Mouse (Mus musculus): ENCODE results near the gene Tcf7. TPM values are rescaled to one million over a fixed set of nuclear protein-coding genes. Genes with fewer than 3 reads are reported as not detected.

Tcf7 gene
- total and polyA plus RNA-seq, 3 experiments = 0.73 to 3.1 (median 0.96) TPM

DNA sequence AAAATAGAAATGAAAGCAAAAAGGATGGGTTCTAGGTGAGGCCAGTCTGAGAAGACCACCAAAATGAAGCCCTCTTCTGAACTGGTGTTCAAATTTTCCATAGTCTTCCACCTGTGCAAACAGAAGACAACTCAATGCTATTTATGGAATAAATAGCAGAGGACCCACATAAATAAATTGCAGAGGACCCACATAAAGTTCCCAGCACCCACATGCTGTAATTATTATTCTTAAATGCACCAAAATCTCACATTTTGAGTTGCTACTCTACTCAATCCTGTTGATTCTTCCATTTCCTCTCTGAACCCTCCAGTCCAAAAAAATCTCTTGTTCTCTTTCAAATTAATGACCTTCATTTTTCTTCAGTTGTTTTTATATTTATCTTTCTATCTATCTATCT, 68.9 kb downstream of the Tcf7 start, which contains the start of gene Olfr1371:
TSS of gene Olfr1371 (minus strand) at position 101 of the 400 bp plus-strand sequence.
- Histone ChIP-seq H3K4me1 (ENCODE audit: control insufficient read depth, insufficient read depth, low read length) (no peaks in the 10 kb centered on the region), H3K36me3 (ENCODE audit: control insufficient read depth, insufficient read depth, low read length) (no peaks in the 10 kb centered on the region), H3K27ac (no peak within 1 kb of the TSS), H3K27me3 (ENCODE audit: control insufficient read depth, insufficient read depth, low read length) (no peaks in the 10 kb centered on the region), H3K9ac (ENCODE audit: low read depth, low read length) (no peak within 1 kb of the TSS), H3K4me3 (no peak within 1 kb of the TSS), H3K79me2 (replicated peaks; ENCODE audit: control insufficient read depth, insufficient read depth, low read length) (no peaks in the 10 kb centered on the region)
- DNase-seq = no peak
- intact Hi-C loops (cut with DNase I) = no loop called here
- TF ChIP-seq POLR2A (IDR thresholded peaks at IDR 0.05; ENCODE audit: insufficient read depth, low read depth, low read length) = no peak
- no peak for TF ChIP-seq CTCF (IDR thresholded peaks at IDR 0.05)
- no peak for TF ChIP-seq EP300 (IDR thresholded peaks at IDR 0.05; ENCODE audit: insufficient read depth, low read depth, low read length)

Other genes with a start within 250 kb of the Tcf7 start
- 10 to 100 TPM; 52.7 to 58.0 TPM for gene Ppp2ca, start 184.3 kb downstream of the Tcf7 start, total RNA-seq (2021)
- gene Ppp2ca, start 184.3 kb downstream of the Tcf7 start, polyA plus RNA-seq (2012; rRNA removed) = 31.0 and 60.7 TPM in 2 replicates
- gene Olfr1373, start 137.5 kb downstream of the Tcf7 start, total RNA-seq (2021) = not detected
- gene Olfr1373, start 137.5 kb downstream of the Tcf7 start, polyA plus RNA-seq (2012; rRNA removed) = not detected in 2 replicates
- not detected for gene Olfr1371, start 69.0 kb downstream of the Tcf7 start, total RNA-seq (2021)
- not detected in 2 replicates for gene Olfr1371, start 69.0 kb downstream of the Tcf7 start, polyA plus RNA-seq (2012; rRNA removed)
- gene Skp1a, start 51.0 kb downstream of the Tcf7 start, total RNA-seq (2021) = 100 to 1,000 TPM; 241 to 255 TPM
- 38.9 and 72.9 TPM in 2 replicates for gene Skp1a, start 51.0 kb downstream of the Tcf7 start, polyA plus RNA-seq (2012; rRNA removed)
- gene Vdac1, start 77.8 kb upstream of the Tcf7 start, total RNA-seq (2021) = 1,000 to 10,000 TPM in 1 of 2 experiments, 100 to 1,000 TPM in 1; 987 to 1,141 TPM
- 422 and 713 TPM in 2 replicates for gene Vdac1, start 77.8 kb upstream of the Tcf7 start, polyA plus RNA-seq (2012; rRNA removed)
- gene 9530068E07Rik, start 113.4 kb upstream of the Tcf7 start, total RNA-seq (2021) = 10 to 100 TPM; 71.1 to 73.9 TPM
- 96.3 and 140 TPM in 2 replicates for gene 9530068E07Rik, start 113.4 kb upstream of the Tcf7 start, polyA plus RNA-seq (2012; rRNA removed)

All from heart, adult 2 months (tissue).